Mouse (Mus musculus) brain, adult 2 months (tissue): ENCODE measurements at regions not wholly inside any gene's neighbourhood (a gene's known extent, or its start where the extent isn't known, plus 50 kb on each side); places are given as distances from the start of the nearest gene placed in this dataset.

Source experiments
- DNase-seq: peaks from one replicate; pipeline ENCODE4 v3.0.0; 2011; ENCODE audit warnings: low read depth, low spot score

- DNase-seq, result peak; percentile 39
Measured at GRCm38 (mm10) chr16:22750725-22751287, 60.6 kb downstream of the Crygs start.

- peak; percentile 52 for DNase-seq
Measured at GRCm38 (mm10) chr16:22744121-22744855, 67.1 kb downstream of the Crygs start.

- DNase-seq, result peak; percentile 75
Measured at GRCm38 (mm10) chr16:22743461-22743860, 67.9 kb downstream of the Crygs start.

GRCm38 (mm10) chr16:22741496-22741895, 69.9 kb downstream of the Crygs start:
- no peak for DNase-seq

GRCm38 (mm10) chr16:22734529-22735022, 76.8 kb downstream of the Crygs start:
- DNase-seq, result no peak

GRCm38 (mm10) chr16:22733772-22734528, 76.9 kb upstream of the Dgkg start:
- DNase-seq, result peak; percentile 39

- DNase-seq, result no peak
Measured at GRCm38 (mm10) chr16:22729096-22729495, 72.1 kb upstream of the Dgkg start.

- peak; percentile 75 for DNase-seq
Measured at GRCm38 (mm10) chr16:22725261-22725660, 68.2 kb upstream of the Dgkg start.

- DNase-seq, result no peak
Measured at GRCm38 (mm10) chr16:22723333-22723732, 66.3 kb upstream of the Dgkg start.

GRCm38 (mm10) chr16:22719791-22720190, 62.8 kb upstream of the Dgkg start:
- peak; percentile 71 for DNase-seq

GRCm38 (mm10) chr16:22719304-22719703, 62.3 kb upstream of the Dgkg start:
- DNase-seq, result peak; percentile 47

- no peak for DNase-seq
Measured at GRCm38 (mm10) chr16:22717462-22717861, 60.4 kb upstream of the Dgkg start.

- DNase-seq, result no peak
Measured at GRCm38 (mm10) chr16:22716306-22716830, 59.3 kb upstream of the Dgkg start.

- DNase-seq, result no peak
Measured at GRCm38 (mm10) chr16:22714315-22714714, 57.3 kb upstream of the Dgkg start.

GRCm38 (mm10) chr16:22708768-22709167, 51.7 kb upstream of the Dgkg start:
- no peak for DNase-seq
